Mouse (Mus musculus): ENCODE results near the gene Arl13b. TPM values are rescaled to one million over a fixed set of nuclear protein-coding genes. Genes with fewer than 3 reads are reported as not detected.

Gene Arl13b
- polyA plus RNA-seq, 1 experiment: 15.1 TPM

DNA sequence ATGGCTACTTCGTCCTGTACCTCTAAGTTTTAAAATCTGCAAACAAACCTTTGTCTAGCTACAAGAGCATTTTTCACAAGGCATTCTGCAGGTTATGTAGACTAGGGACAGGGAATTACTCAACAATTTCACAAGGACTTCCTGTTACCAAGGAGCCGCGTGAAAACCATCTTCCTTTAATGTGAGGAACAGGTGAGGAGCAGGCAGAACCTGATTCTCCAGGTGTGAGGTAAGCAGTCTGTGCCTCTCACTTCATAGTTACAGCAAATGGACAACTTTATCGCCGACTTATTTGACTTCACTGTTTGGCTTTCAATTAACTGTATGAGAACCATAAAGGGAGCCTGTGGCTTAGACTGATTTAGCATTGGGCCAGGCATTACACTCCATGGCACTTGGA is 32.3 kb downstream of the Arl13b start, which contains the start of gene Stx19:
TSS of gene Stx19 (plus strand) at position 186 of the 400 bp plus-strand sequence.
- DNase-seq (ENCODE audit: low spot score): no peak

GRCm38 (mm10) chr16:62813790-62814189 is 33.0 kb downstream of the Arl13b start:
- DNase-seq (ENCODE audit: low spot score): no peak

DNA sequence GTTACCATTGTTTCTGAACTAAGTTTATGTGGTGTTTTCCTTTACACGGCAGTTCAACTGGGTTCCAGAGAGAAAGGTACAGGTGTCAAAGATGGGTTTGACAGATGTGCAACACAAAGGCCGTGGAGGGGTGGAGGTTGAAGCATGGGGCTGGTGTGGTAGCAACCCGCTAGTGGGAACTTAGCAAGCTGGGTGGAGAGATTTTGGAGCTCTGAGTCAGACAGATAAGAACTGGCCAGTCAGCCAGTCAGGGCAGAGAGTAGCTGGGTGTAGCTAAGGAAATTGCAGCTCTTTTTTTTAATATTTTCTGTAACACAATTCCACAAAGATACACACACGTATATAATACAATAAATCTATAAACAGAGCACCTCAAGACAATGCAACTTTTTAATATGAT is 36.0 kb downstream of the Arl13b start:
- DNase-seq (ENCODE audit: low spot score): no peak

DNA sequence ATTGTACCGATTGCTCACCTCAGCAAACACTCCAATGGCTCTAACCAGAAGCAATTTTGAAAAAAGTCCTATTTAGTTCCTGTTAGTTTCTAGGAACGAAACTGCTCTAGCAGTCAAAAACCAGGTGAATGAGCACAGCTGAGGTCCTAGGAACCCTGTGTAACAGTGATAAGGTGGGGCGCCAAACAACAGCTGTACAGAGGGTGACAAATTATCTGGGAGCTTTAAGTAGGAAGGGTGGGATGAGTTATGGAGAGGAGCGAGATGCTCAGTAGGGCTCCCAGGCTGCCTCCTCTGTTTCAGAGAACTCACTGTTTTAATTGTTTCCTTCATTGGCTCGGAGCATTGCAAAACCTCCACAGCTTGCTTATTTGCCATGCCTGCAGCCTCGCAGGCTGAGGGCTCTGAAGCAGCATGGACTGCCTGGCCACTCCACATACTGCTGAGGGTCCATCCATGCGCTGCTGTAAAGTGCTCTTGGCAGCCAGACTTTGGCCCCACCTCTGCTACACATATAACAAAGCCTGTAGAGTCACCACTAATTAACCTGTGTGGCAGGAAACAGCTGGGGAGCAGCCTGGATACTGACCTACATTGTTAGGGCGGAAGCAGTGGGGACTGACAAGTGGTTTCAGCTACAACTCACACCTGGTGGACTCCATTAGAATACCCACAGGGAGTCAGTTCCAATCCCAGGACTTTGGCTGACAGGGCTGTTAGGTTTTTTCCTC is 39.4 kb downstream of the Arl13b start:
- no peak for DNase-seq (ENCODE audit: low spot score)

DNA sequence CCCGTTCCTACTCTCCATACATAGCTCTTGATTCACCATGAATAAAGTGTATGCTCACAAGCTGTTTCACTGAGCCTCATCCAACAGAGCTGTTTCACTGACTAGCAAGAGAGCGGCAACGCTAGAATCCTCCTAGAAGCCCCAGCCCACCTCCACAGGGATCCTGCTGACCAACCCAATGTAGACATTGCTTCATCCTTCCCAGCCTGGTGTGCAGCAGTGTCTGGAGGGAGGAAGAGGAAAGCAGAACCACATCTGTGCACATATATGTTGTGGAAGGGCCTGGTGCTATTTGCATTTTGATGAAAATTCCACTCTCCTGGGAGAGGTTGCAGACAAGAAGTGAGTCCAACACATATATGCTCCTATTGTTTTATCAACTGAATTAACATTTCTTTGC is 42.2 kb downstream of the Arl13b start:
- DNase-seq (ENCODE audit: low spot score): no peak

- DNase-seq (ENCODE audit: low spot score): no peak
Observed at GRCm38 (mm10) chr16:62799839-62800238, 47.0 kb downstream of the Arl13b start.

GRCm38 (mm10) chr16:62799426-62799825 is 47.4 kb downstream of the Arl13b start:
- DNase-seq (ENCODE audit: low spot score): no peak

GRCm38 (mm10) chr16:62798808-62799207 is 48.0 kb downstream of the Arl13b start:
- DNase-seq (ENCODE audit: low spot score): no peak

- no peak for DNase-seq (ENCODE audit: low spot score)
Observed at GRCm38 (mm10) chr16:62796608-62797007, 50.2 kb downstream of the Arl13b start.

GRCm38 (mm10) chr16:62786621-62787331 is 60.1 kb downstream of the Arl13b start, which contains the start of gene Nsun3:
Gene Nsun3, minus strand, starts transcription at chr16:62786818.
- DNase-seq (ENCODE audit: low spot score): peak; percentile 69

DNA sequence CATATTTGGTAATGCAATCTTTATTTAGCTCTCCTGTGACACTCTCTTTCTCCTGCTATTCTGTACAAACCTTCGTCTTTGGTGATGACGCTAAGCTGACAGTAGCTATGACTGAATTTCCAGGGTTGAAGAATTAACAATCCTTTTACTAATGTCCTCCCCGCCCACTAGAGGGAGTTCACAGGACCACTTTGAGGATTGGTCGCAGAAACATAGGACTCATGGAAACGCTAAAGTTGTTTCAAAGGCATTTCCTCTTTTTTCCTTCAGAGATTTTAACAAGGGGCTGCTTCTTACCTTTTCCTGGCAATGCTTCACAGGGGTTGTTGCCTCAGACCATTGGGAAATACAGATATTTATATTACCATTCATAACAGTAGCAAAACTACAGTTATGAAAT is 64.6 kb downstream of the Arl13b start:
- no peak for DNase-seq (ENCODE audit: low spot score)

- no peak for DNase-seq (ENCODE audit: low spot score)
Observed at GRCm38 (mm10) chr16:62778282-62778681, 68.6 kb downstream of the Arl13b start.

GRCm38 (mm10) chr16:62776034-62776433 is 70.8 kb downstream of the Arl13b start:
- DNase-seq (ENCODE audit: low spot score): no peak

GRCm38 (mm10) chr16:62773462-62773861 is 73.4 kb downstream of the Arl13b start:
- DNase-seq (ENCODE audit: low spot score): no peak

DNA sequence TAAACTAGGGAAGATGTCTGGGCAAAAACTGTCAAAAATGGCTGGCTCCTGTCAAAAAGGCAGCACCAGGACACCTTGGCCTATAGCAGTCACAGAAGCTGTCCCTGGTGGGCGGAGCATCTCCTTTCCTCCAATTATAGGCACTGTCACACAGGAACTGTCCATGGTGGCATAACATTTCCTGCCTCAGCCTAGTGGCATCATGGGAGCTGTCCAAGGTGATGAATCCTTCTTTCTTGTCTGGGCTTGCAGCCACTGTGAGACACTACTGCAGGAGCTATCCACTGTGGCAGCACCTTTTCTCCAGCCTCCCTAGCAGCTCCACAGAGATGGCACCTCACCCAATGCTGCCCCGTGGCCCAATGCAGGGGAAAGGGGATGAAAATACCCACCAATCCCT is 88.5 kb downstream of the Arl13b start:
- no peak for DNase-seq (ENCODE audit: low spot score)

DNA sequence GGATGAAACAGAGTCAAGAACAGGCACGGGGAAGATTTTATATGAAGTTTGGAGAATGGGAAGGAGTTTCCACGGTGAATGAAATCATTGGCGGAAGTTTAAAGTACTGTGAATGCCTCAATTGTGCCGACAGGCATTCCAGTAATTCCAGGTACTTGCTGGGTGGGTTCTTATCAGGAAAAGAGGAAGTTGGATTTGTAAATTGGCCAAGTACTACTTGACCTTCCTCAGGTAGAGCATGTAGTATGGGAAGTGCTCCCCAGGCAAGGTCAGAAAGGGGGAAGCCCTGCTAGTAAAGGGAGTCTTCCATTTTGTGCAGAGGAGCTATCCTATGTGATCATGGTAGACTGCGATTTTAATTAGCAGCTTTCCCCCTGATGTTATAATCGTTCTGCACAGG is 91.5 kb downstream of the Arl13b start:
- DNase-seq (ENCODE audit: low spot score): no peak

GRCm38 (mm10) chr16:62753597-62753996 is 93.2 kb downstream of the Arl13b start:
- no peak for DNase-seq (ENCODE audit: low spot score)

- no peak for DNase-seq (ENCODE audit: low spot score)
Observed at GRCm38 (mm10) chr16:62753079-62753478, 93.8 kb downstream of the Arl13b start.

- DNase-seq (ENCODE audit: low spot score): no peak
Observed at GRCm38 (mm10) chr16:62745875-62746274, 101.0 kb downstream of the Arl13b start.

Measured in urinary bladder, adult 2 months (tissue).